Mouse (Mus musculus) liver, embryonic 14.5 days (tissue): ENCODE measurements around the gene Irf4. TPM values are rescaled to one million over a fixed set of nuclear protein-coding genes. Genes with fewer than 3 reads are reported as not detected.

Source experiments
- ATAC-seq: fragments of 200-750 bp; cut with Nextera tagmentation; 2 replicates; pipeline ENCODE4 v1.8.0; 2017; ENCODE audit warnings: moderate number of reproducible peaks, mild to moderate bottlenecking, moderate library complexity; ENCODE audit not compliant: insufficient read depth
- DNase-seq, 3 experiments: peaks; one replicate each; pipeline ENCODE4 v3.0.0-alpha.2; 2012 to 2013; ENCODE audit warnings: low read depth in 3 of 3, low spot score in 3 of 3
- H3K27ac ChIP-seq: fragments of 300-500 bp; sonication (generic); 2 replicates; pipeline ENCODE4 v1.5.1; 2014; ENCODE audit warnings: moderate library complexity, mild to moderate bottlenecking, control low read depth, inconsistent platforms
- H3K27me3 ChIP-seq: fragments of 300-500 bp; sonication (generic); 2 replicates; pipeline ENCODE4 v1.6.1; 2014; ENCODE audit warnings: mild to moderate bottlenecking, low read length, moderate library complexity; ENCODE audit not compliant: control insufficient read depth, insufficient read depth
- H3K36me3 ChIP-seq: fragments of 300-500 bp; sonication (generic); replicated peaks from 2 replicates; pipeline ENCODE4 v1.6.1; 2014; ENCODE audit warnings: low read depth; ENCODE audit not compliant: control insufficient read depth, insufficient read depth
- H3K4me1 ChIP-seq, 2 experiments: fragments of 200-500 bp in 1 of 2; fragments of 300-500 bp in 1 of 2; sonication (generic) in 1 of 2; replicated peaks; 2 replicates each; pipeline ENCODE4 v1.6.1; 2012 to 2014; ENCODE audit warnings: antibody characterized with exemption in 1 of 2, inconsistent platforms in 1 of 2, low read length in 1 of 2; ENCODE audit not compliant: control insufficient read depth in 2 of 2, insufficient read depth in 2 of 2
- H3K4me2 ChIP-seq: fragments of 300-500 bp; sonication (generic); 2 replicates; pipeline ENCODE4 v1.6.1; 2014; ENCODE audit warnings: low read depth, mild to moderate bottlenecking, control low read depth, moderate library complexity
- H3K4me3 ChIP-seq, 2 experiments: fragments of 200-500 bp in 1 of 2; fragments of 300-500 bp in 1 of 2; sonication (generic) in 1 of 2; 2 replicates each; pipeline ENCODE4 v1.5.1; 2012 to 2014; ENCODE audit warnings: low read depth in 2 of 2, low read length in 2 of 2, mild to moderate bottlenecking in 2 of 2, control low read depth in 1 of 2, inconsistent platforms in 1 of 2, moderate library complexity in 1 of 2; ENCODE audit not compliant: insufficient read depth in 1 of 2
- H3K9ac ChIP-seq: fragments of 300-500 bp; sonication (generic); replicated peaks from 2 replicates; pipeline ENCODE4 v1.6.1; 2014; ENCODE audit warnings: mild to moderate bottlenecking, control low read depth, moderate library complexity
- H3K9me3 ChIP-seq: fragments of 300-500 bp; sonication (generic); 2 replicates; pipeline ENCODE4 v1.6.1; 2016; ENCODE audit warnings: low read length, mixed read lengths; ENCODE audit not compliant: control insufficient read depth
- CTCF ChIP-seq: IDR thresholded peaks from 2 replicates; pipeline ENCODE4 v1.5.1; 2016; ENCODE audit warnings: antibody characterized with exemption, low read depth, control low read depth
- EP300 ChIP-seq: IDR thresholded peaks from 2 replicates; pipeline ENCODE4 v1.6.1; 2016; ENCODE audit warnings: antibody characterized with exemption, low read depth
- whole genome bisulfite sequencing: fragments of 180-500 bp; shearing (Covaris S2); extraction: QIAGEN DNeasy Blood & Tissue Kit; methylation state at CpG from one replicate; pipeline ENCODE4 v1.1.7; 2014; ENCODE audit not compliant: insufficient replicate concordance; 5-methylcytosine and 5-hydroxymethylcytosine counted together
- polyA plus RNA-seq, 2 experiments: library from polyadenylated mRNA; depleted of rRNA in 1 of 2; stranded (reverse) in 1 of 2; unstranded in 1 of 2; fragments of >200 nt; fragmentation: Nextera tagmentation in 1 of 2; extraction: Ambion mirVana in 1 of 2; gene quantifications; 2 replicates each; pipeline versions ENCODE4 v1.2.1 to v1.2.3; 2012 to 2014

Irf4 gene
- polyA plus RNA-seq, 2 experiments: 0.08 to 0.11 TPM

GRCm38 (mm10) chr13:30814256-30814655, 65.2 kb downstream of the Irf4 start:
- no peaks in the 10 kb centered on the region; the same call in 1 of the 2 replicates for H3K36me3 ChIP-seq
- ATAC-seq (no peak), DNase-seq (no peak)
- no peak overlapping the region for H3K27ac ChIP-seq
- no peaks in the 10 kb centered on the region for H3K27me3 ChIP-seq
- H3K9ac ChIP-seq: no peak overlapping the region
- H3K4me2 ChIP-seq: no peak overlapping the region
- no peaks in the 10 kb centered on the region for H3K9me3 ChIP-seq
- TF ChIP-seq EP300 (no peak), CTCF (no peak)
- WGBS: 69% methylated on average over 5 of the region's 5 CpGs
- no peaks in the 10 kb centered on the region for H3K4me1 ChIP-seq
- H3K4me3 ChIP-seq: no peak overlapping the region

Other genes with a start within 250 kb of the Irf4 start
- gene Uqcrfs1, start 203.9 kb upstream of the Irf4 start, polyA plus RNA-seq (2012; rRNA removed): 60.7 and 85.4 TPM in 2 replicates
- gene Uqcrfs1, start 203.9 kb upstream of the Irf4 start, polyA plus RNA-seq (2014; fragmentation: Nextera tagmentation; extraction: Ambion mirVana): 178 and 190 TPM in 2 replicates
- gene Dusp22, start 89.2 kb upstream of the Irf4 start, polyA plus RNA-seq (2012; rRNA removed): 2.6 and 3.8 TPM in 2 replicates
- gene Dusp22, start 89.2 kb upstream of the Irf4 start, polyA plus RNA-seq (2014; fragmentation: Nextera tagmentation; extraction: Ambion mirVana): 6.1 and 8.2 TPM in 2 replicates
- 0.06 TPM in 2 replicates for gene Hus1b, start 198.5 kb downstream of the Irf4 start, polyA plus RNA-seq (2012; rRNA removed)
- gene Hus1b, start 198.5 kb downstream of the Irf4 start, polyA plus RNA-seq (2014; fragmentation: Nextera tagmentation; extraction: Ambion mirVana): not detected in 2 replicates
- 4.4 and 7.0 TPM in 2 replicates for gene Exoc2, start 224.9 kb downstream of the Irf4 start, polyA plus RNA-seq (2012; rRNA removed)
- gene Exoc2, start 224.9 kb downstream of the Irf4 start, polyA plus RNA-seq (2014; fragmentation: Nextera tagmentation; extraction: Ambion mirVana): 13.8 and 14.8 TPM in 2 replicates
- gene Gm5447, start 225.0 kb downstream of the Irf4 start, polyA plus RNA-seq (2012; rRNA removed): not detected in 2 replicates
- not detected in 2 replicates for gene Gm5447, start 225.0 kb downstream of the Irf4 start, polyA plus RNA-seq (2014; fragmentation: Nextera tagmentation; extraction: Ambion mirVana)